Mouse (Mus musculus): ENCODE data around the gene Bola1. TPM values are rescaled to one million over a fixed set of nuclear protein-coding genes. Genes with fewer than 3 reads are reported as not detected.
"Not testable (repeated sequence)": the region's sequence is repeated elsewhere in the genome, so short reads cannot be mapped to it uniquely, and the experiment has no call there.

Gene Bola1
- total and polyA plus RNA-seq, 2 experiments = 44.0 to 68.7 TPM

- peaks cover 9% of the 10 kb centered on the region for H3K4me1 ChIP-seq (ENCODE audit: control insufficient read depth, insufficient read depth, low read length)
These were observed 3.3 kb upstream of the Bola1 start for GRCm38 (mm10) chr3:96222774-96223173.

GRCm38 (mm10) chr3:96221640-96222038, 2.1 kb upstream of the Bola1 start:
- Histone ChIP-seq H3K27ac (replicated peaks; ENCODE audit: insufficient read depth, low read depth, low read length) (peak overlapping the region; percentile 75), H3K79me2 (ENCODE audit: control insufficient read depth, insufficient read depth, low read length) (no peaks in the 10 kb centered on the region), H3K4me3 (ENCODE audit: insufficient read depth, low read depth, low read length) (peak overlapping the region; percentile 53), H3K27me3 (ENCODE audit: control insufficient read depth, insufficient read depth, low read length) (no peaks in the 10 kb centered on the region), H3K9ac (ENCODE audit: low read depth, low read length) (peak overlapping the region; percentile 62), H3K4me1 (ENCODE audit: control insufficient read depth, insufficient read depth, low read length) (peaks cover 9% of the 10 kb centered on the region), H3K36me3 (ENCODE audit: control insufficient read depth, insufficient read depth, low read length) (no peaks in the 10 kb centered on the region)
- no peak for DNase-seq (ENCODE audit: extremely low read depth, low read depth, low spot score)
- WGBS = 19% methylated on average over 9 of the region's 9 CpGs
- TF ChIP-seq POLR2A (IDR thresholded peaks at IDR 0.05; ENCODE audit: extremely low read depth, insufficient read depth, low read length) (no peak), CTCF (IDR thresholded peaks at IDR 0.05; ENCODE audit: low read depth, low read length) (no peak)

More at GRCm38 (mm10) chr3:96222774-96223173, 3.3 kb upstream of the Bola1 start:
- Histone ChIP-seq H3K27me3 (ENCODE audit: control insufficient read depth, insufficient read depth, low read length) (no peaks in the 10 kb centered on the region), H3K27ac (replicated peaks; ENCODE audit: insufficient read depth, low read depth, low read length) (no peak overlapping the region), H3K36me3 (ENCODE audit: control insufficient read depth, insufficient read depth, low read length) (no peaks in the 10 kb centered on the region), H3K4me3 (ENCODE audit: insufficient read depth, low read depth, low read length) (no peak overlapping the region), H3K9ac (ENCODE audit: low read depth, low read length) (no peak overlapping the region), H3K79me2 (ENCODE audit: control insufficient read depth, insufficient read depth, low read length) (no peaks in the 10 kb centered on the region)
- TF ChIP-seq CTCF (IDR thresholded peaks at IDR 0.05; ENCODE audit: low read depth, low read length) (no peak), POLR2A (IDR thresholded peaks at IDR 0.05; ENCODE audit: extremely low read depth, insufficient read depth, low read length) (no peak)
- WGBS = 42% methylated on average over 4 of the region's 4 CpGs
- no peak for DNase-seq (ENCODE audit: extremely low read depth, low read depth, low spot score)

GRCm38 (mm10) chr3:96220765-96221639, 1.5 kb upstream of the Bola1 start, which contains the start of the genes Hist2h2ac and Hist2h2be:
Gene Hist2h2ac (minus strand): TSS chr3:96220880.
Gene Hist2h2be (plus strand): TSS chr3:96221119.
- H3K9ac ChIP-seq (ENCODE audit: low read depth, low read length) = peak within 1 kb of the TSS; percentile 93
- peak within 1 kb of the TSS; percentile 97 for H3K27ac ChIP-seq (replicated peaks; ENCODE audit: insufficient read depth, low read depth, low read length)
- peak within 1 kb of the TSS; percentile 85 for H3K4me3 ChIP-seq (ENCODE audit: insufficient read depth, low read depth, low read length)
- no peaks in the 10 kb centered on the region for H3K36me3 ChIP-seq (ENCODE audit: control insufficient read depth, insufficient read depth, low read length)
- H3K79me2 ChIP-seq (ENCODE audit: control insufficient read depth, insufficient read depth, low read length) = no peaks in the 10 kb centered on the region
- H3K27me3 ChIP-seq (ENCODE audit: control insufficient read depth, insufficient read depth, low read length) = no peaks in the 10 kb centered on the region
- DNase-seq (ENCODE audit: extremely low read depth, low read depth, low spot score) = peak; percentile 99
- peaks cover 9% of the 10 kb centered on the region for H3K4me1 ChIP-seq (ENCODE audit: control insufficient read depth, insufficient read depth, low read length)
- peak; percentile 89 for TF ChIP-seq POLR2A (IDR thresholded peaks at IDR 0.05; ENCODE audit: extremely low read depth, insufficient read depth, low read length)
- no peak for TF ChIP-seq CTCF (IDR thresholded peaks at IDR 0.05; ENCODE audit: low read depth, low read length)
- under 1% methylated on average over 43 of the region's 43 CpGs for WGBS

- not testable (repeated sequence) for H3K27me3 ChIP-seq (ENCODE audit: control insufficient read depth, insufficient read depth, low read length); H3K36me3 ChIP-seq (ENCODE audit: control insufficient read depth, insufficient read depth, low read length); DNase-seq (ENCODE audit: extremely low read depth, low read depth, low spot score); H3K79me2 ChIP-seq (ENCODE audit: control insufficient read depth, insufficient read depth, low read length)
- Histone ChIP-seq H3K4me3 (ENCODE audit: insufficient read depth, low read depth, low read length) (peak overlapping the region; percentile 85), H3K9ac (ENCODE audit: low read depth, low read length) (peak overlapping the region; percentile 93), H3K27ac (replicated peaks; ENCODE audit: insufficient read depth, low read depth, low read length) (peak overlapping the region; percentile 97), H3K4me1 (ENCODE audit: control insufficient read depth, insufficient read depth, low read length) (peaks cover 13% of the 10 kb centered on the region)
- WGBS = under 1% methylated on average over 45 of the region's 47 CpGs
These were observed 739 bp upstream of the Bola1 start for GRCm38 (mm10) chr3:96220131-96220764.

- H3K4me1 ChIP-seq (ENCODE audit: control insufficient read depth, insufficient read depth, low read length) = peaks cover 13% of the 10 kb centered on the region
- no peaks in the 10 kb centered on the region for H3K36me3 ChIP-seq (ENCODE audit: control insufficient read depth, insufficient read depth, low read length)
- peak overlapping the region; percentile 97 for H3K27ac ChIP-seq (replicated peaks; ENCODE audit: insufficient read depth, low read depth, low read length)
- H3K27me3 ChIP-seq (ENCODE audit: control insufficient read depth, insufficient read depth, low read length) = no peaks in the 10 kb centered on the region
- WGBS = 0% methylated on average over 12 of the region's 12 CpGs
- DNase-seq (ENCODE audit: extremely low read depth, low read depth, low spot score) = peak; percentile 55
- H3K79me2 ChIP-seq (ENCODE audit: control insufficient read depth, insufficient read depth, low read length) = no peaks in the 10 kb centered on the region
- peak overlapping the region; percentile 58 for H3K4me3 ChIP-seq (ENCODE audit: insufficient read depth, low read depth, low read length)
- no peak for TF ChIP-seq POLR2A (IDR thresholded peaks at IDR 0.05; ENCODE audit: extremely low read depth, insufficient read depth, low read length)
- no peak; the same call in 1 of the 2 replicates for TF ChIP-seq CTCF (IDR thresholded peaks at IDR 0.05; ENCODE audit: low read depth, low read length)
- H3K9ac ChIP-seq (ENCODE audit: low read depth, low read length) = peak overlapping the region; percentile 94
These were observed 293 bp downstream of the Bola1 start for GRCm38 (mm10) chr3:96219191-96219641.
